Mouse (Mus musculus) liver, embryonic 14.5 days (tissue): Measurements from ENCODE around the gene Pcbp1. TPM values are rescaled to one million over a fixed set of nuclear protein-coding genes. Genes with fewer than 3 reads are reported as not detected.

Source experiments
- ATAC-seq: fragments of 200-750 bp; cut with Nextera tagmentation; 2 replicates; pipeline ENCODE4 v1.8.0; 2017; ENCODE audit warnings: moderate number of reproducible peaks, mild to moderate bottlenecking, moderate library complexity; ENCODE audit not compliant: insufficient read depth
- DNase-seq, 3 experiments: peaks; one replicate each; pipeline ENCODE4 v3.0.0-alpha.2; 2012 to 2013; ENCODE audit warnings: low read depth in 3 of 3, low spot score in 3 of 3
- H3K27ac ChIP-seq: fragments of 300-500 bp; sonication (generic); 2 replicates; pipeline ENCODE4 v1.5.1; 2014; ENCODE audit warnings: moderate library complexity, mild to moderate bottlenecking, control low read depth, inconsistent platforms
- H3K27me3 ChIP-seq: fragments of 300-500 bp; sonication (generic); 2 replicates; pipeline ENCODE4 v1.6.1; 2014; ENCODE audit warnings: mild to moderate bottlenecking, low read length, moderate library complexity; ENCODE audit not compliant: control insufficient read depth, insufficient read depth
- H3K36me3 ChIP-seq: fragments of 300-500 bp; sonication (generic); replicated peaks from 2 replicates; pipeline ENCODE4 v1.6.1; 2014; ENCODE audit warnings: low read depth; ENCODE audit not compliant: control insufficient read depth, insufficient read depth
- H3K4me1 ChIP-seq, 2 experiments: fragments of 200-500 bp in 1 of 2; fragments of 300-500 bp in 1 of 2; sonication (generic) in 1 of 2; replicated peaks; 2 replicates each; pipeline ENCODE4 v1.6.1; 2012 to 2014; ENCODE audit warnings: antibody characterized with exemption in 1 of 2, inconsistent platforms in 1 of 2, low read length in 1 of 2; ENCODE audit not compliant: control insufficient read depth in 2 of 2, insufficient read depth in 2 of 2
- H3K4me2 ChIP-seq: fragments of 300-500 bp; sonication (generic); 2 replicates; pipeline ENCODE4 v1.6.1; 2014; ENCODE audit warnings: low read depth, mild to moderate bottlenecking, control low read depth, moderate library complexity
- H3K4me3 ChIP-seq, 2 experiments: fragments of 200-500 bp in 1 of 2; fragments of 300-500 bp in 1 of 2; sonication (generic) in 1 of 2; 2 replicates each; pipeline ENCODE4 v1.5.1; 2012 to 2014; ENCODE audit warnings: low read depth in 2 of 2, low read length in 2 of 2, mild to moderate bottlenecking in 2 of 2, control low read depth in 1 of 2, inconsistent platforms in 1 of 2, moderate library complexity in 1 of 2; ENCODE audit not compliant: insufficient read depth in 1 of 2
- H3K9ac ChIP-seq: fragments of 300-500 bp; sonication (generic); replicated peaks from 2 replicates; pipeline ENCODE4 v1.6.1; 2014; ENCODE audit warnings: mild to moderate bottlenecking, control low read depth, moderate library complexity
- H3K9me3 ChIP-seq: fragments of 300-500 bp; sonication (generic); 2 replicates; pipeline ENCODE4 v1.6.1; 2016; ENCODE audit warnings: low read length, mixed read lengths; ENCODE audit not compliant: control insufficient read depth
- CTCF ChIP-seq: IDR thresholded peaks from 2 replicates; pipeline ENCODE4 v1.5.1; 2016; ENCODE audit warnings: antibody characterized with exemption, low read depth, control low read depth
- EP300 ChIP-seq: IDR thresholded peaks from 2 replicates; pipeline ENCODE4 v1.6.1; 2016; ENCODE audit warnings: antibody characterized with exemption, low read depth
- WGBS: fragments of 180-500 bp; shearing (Covaris S2); extraction: QIAGEN DNeasy Blood & Tissue Kit; methylation state at CpG from one replicate; pipeline ENCODE4 v1.1.7; 2014; ENCODE audit not compliant: insufficient replicate concordance; 5-methylcytosine and 5-hydroxymethylcytosine counted together
- polyA plus RNA-seq, 2 experiments: library from polyadenylated mRNA; depleted of rRNA in 1 of 2; stranded (reverse) in 1 of 2; unstranded in 1 of 2; fragments of >200 nt; fragmentation: Nextera tagmentation in 1 of 2; extraction: Ambion mirVana in 1 of 2; gene quantifications; 2 replicates each; pipeline versions ENCODE4 v1.2.1 to v1.2.3; 2012 to 2014

Gene Pcbp1
- polyA plus RNA-seq, 2 experiments, result 136 to 188 TPM

DNA sequence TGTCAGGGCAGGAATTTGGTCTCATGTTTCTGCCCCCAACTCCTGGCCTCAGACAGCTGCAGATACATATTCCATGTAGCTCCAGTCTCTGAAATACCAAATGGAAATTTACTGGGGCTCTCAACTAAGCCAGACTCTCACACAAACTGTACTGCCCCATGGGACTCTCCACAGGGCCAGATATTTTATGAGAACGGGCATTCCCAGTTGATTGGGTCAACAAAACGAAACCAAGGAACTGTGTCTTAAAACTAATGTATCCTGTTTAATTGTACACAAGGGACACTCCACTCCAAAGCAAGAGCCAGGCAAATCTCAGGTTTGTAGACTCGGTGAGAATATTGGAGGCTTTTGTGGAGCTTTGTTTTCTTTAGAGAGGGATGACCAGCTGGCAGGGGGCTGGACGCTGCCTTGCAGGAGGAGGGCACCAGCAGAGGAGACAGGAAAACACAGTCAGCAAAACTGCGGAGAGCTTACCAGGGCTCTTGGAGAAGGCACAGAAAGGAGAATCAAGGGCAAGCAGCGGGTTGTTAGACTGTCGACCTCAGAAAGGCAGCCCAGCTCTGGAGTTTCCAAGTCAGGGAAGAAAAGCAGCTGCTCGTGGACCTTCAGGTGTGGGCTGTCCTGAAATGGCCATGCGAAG, 45.8 kb downstream of the Pcbp1 start:
- DNase-seq, result no peak
- H3K4me1 ChIP-seq, result peaks cover 10 to 23% of the 10 kb centered on the region in 2 experiments; a peak in 3 of 4 replicates
- H3K27ac ChIP-seq, result no peak overlapping the region
- H3K36me3 ChIP-seq, result no peaks in the 10 kb centered on the region
- ATAC-seq, result no peak
- H3K9me3 ChIP-seq, result no peaks in the 10 kb centered on the region
- no peak overlapping the region for H3K9ac ChIP-seq
- TF ChIP-seq CTCF (no peak), EP300 (no peak)
- no peaks in the 10 kb centered on the region for H3K27me3 ChIP-seq
- peak overlapping the region; percentile 30 for H3K4me2 ChIP-seq
- 30% methylated on average over 9 of the region's 9 CpGs for WGBS
- H3K4me3 ChIP-seq, result no peak overlapping the region

DNA sequence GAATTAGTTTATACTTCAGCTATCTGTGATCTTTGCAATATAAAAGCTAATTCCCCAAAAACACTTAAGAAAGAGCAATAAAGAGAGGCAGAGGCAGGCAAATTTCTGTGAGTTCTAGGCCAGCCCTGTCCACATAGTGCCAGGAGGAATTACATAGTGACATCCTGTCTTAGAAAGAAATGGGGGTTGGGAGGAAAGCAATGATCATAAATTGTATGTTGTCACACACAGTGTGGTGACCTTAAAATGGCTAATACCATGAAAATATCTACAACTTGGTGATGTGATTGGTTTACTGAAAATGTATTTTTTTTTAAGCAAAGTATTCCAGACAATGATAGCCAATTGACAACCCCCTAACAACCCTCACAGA, 46.3 kb downstream of the Pcbp1 start:
- TF ChIP-seq CTCF (no peak), EP300 (no peak)
- no peak for ATAC-seq

DNA sequence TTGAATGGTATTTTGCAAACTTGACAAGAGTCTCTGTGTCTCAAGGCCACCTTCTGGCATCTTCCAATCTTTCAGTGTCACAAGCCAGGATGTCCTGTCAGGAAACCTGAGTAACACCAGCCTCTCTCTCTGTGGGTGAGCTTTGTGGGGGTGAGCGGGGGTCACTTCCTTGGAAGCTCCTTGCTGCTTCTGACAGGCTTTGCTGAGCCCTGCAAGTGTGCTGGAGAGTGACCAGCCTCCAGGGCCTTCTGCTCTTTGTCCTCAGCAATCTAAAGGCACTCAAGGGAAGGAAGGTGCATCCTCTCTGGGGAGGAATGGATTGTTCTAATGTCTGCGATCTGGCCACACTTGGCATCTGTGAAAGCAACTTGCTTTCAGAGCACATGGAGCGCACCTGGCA, 46.8 kb downstream of the Pcbp1 start:
- no peak for TF ChIP-seq CTCF
- DNase-seq (no peak), ATAC-seq (0 out of 2 replicates have a peak, but pooled peaks have one; percentile 20)
- Histone ChIP-seq H3K4me1 (peaks cover 10 to 23% of the 10 kb centered on the region in 2 experiments; a peak in 3 of 4 replicates), H3K27me3 (no peaks in the 10 kb centered on the region), H3K4me2 (no peak overlapping the region), H3K4me3 (no peak overlapping the region), H3K36me3 (no peaks in the 10 kb centered on the region), H3K27ac (no peak overlapping the region), H3K9ac (no peak overlapping the region), H3K9me3 (no peaks in the 10 kb centered on the region)
- 67% methylated on average over 3 of the region's 3 CpGs for WGBS

More for the DNA sequence above, 46.3 kb downstream of the Pcbp1 start:
- no peak for DNase-seq
- peak overlapping the region; percentile 30 for H3K4me2 ChIP-seq
- H3K9me3 ChIP-seq, result no peaks in the 10 kb centered on the region
- no peaks in the 10 kb centered on the region for H3K27me3 ChIP-seq
- no peak overlapping the region for H3K27ac ChIP-seq
- no peak overlapping the region for H3K9ac ChIP-seq
- H3K4me1 ChIP-seq, result peaks cover 10 to 23% of the 10 kb centered on the region in 2 experiments; a peak in 3 of 4 replicates
- H3K36me3 ChIP-seq, result no peaks in the 10 kb centered on the region
- no peak overlapping the region for H3K4me3 ChIP-seq

DNA sequence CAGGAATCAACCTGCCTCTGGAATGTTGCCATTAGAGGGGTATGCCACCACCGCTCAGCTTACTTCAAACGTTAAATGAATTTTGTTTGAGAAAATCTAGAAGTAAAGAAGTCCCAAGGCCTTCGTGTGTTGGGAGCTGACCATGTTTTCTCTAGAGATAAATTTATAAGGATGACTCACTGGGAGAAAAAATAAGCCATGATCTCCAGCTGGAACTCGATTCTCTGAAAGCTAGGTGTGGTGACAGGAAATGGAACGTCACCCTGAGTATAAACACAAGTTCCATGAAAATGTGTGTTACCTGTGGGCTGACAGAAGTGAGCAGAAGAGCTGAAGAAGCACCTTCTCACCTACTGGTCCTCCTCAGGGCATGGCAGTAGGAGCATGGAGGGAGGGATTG, 49.2 kb downstream of the Pcbp1 start:
- DNase-seq (no peak), ATAC-seq (no peak)
- Histone ChIP-seq H3K9me3 (no peaks in the 10 kb centered on the region), H3K4me3 (no peak overlapping the region), H3K9ac (no peak overlapping the region), H3K27ac (no peak overlapping the region), H3K4me2 (no peak overlapping the region), H3K27me3 (no peaks in the 10 kb centered on the region), H3K36me3 (no peaks in the 10 kb centered on the region), H3K4me1 (peaks cover 19 to 36% of the 10 kb centered on the region in 2 experiments)
- TF ChIP-seq EP300, result no peak
- no peak for TF ChIP-seq CTCF
- 72% methylated on average over 5 of the region's 5 CpGs for WGBS

DNA sequence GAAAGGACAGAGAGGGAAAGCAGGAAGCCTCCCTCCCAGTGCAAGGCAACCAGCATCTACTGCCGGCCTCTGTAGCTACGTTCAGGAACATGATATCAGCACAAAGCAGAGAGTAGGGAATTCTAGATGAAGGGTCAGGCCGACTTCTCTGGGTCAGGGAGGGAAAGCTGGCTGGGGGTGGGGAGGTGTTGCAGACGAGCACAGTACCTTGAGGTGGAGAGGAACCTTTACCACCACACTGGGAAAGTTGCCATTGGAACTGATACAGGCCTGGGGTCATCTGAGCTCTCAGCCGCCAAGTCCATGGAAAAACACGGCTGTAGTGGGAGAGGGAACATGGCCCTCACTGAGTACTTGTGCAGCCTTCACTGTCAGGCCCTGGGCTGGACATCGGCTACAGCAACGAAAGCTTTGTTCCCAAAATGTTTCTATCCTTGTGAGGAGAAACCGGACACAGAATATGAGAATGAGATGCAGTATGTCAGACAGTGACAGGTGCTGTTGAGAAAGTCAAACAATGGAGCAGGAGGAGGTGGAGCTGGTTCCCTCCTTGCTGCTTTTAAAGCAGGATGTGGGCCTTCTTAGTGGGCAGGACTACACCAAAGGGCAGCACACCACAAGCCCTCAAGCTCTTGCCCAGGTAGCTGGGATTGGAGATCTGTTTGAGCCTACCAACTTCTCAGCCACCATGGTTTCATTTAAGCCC, 50.5 kb downstream of the Pcbp1 start:
- H3K9ac ChIP-seq, result no peak overlapping the region
- no peaks in the 10 kb centered on the region for H3K27me3 ChIP-seq
- H3K4me3 ChIP-seq, result no peak overlapping the region
- no peak for TF ChIP-seq EP300
- H3K9me3 ChIP-seq, result no peaks in the 10 kb centered on the region
- 60% methylated on average over 9 of the region's 9 CpGs for WGBS
- peaks cover 20 to 37% of the 10 kb centered on the region in 2 experiments for H3K4me1 ChIP-seq
- DNase-seq (no peak), ATAC-seq (no peak)
- no peaks in the 10 kb centered on the region for H3K36me3 ChIP-seq
- no peak overlapping the region for H3K4me2 ChIP-seq
- no peak overlapping the region for H3K27ac ChIP-seq
